Mouse (Mus musculus): ENCODE measurements at regions not wholly inside any gene's neighbourhood (a gene's known extent, or its start where the extent isn't known, plus 50 kb on each side); places are given as distances from the start of the nearest gene placed in this dataset.

GRCm38 (mm10) chr7:40202615-40203014 is 685.0 kb downstream of the Zfp619 start:
- TF ChIP-seq CTCF (IDR thresholded peaks at IDR 0.05; ENCODE audit: borderline replicate concordance, insufficient read depth, low read depth, low read length) (no peak), POLR2A (IDR thresholded peaks at IDR 0.05; ENCODE audit: borderline replicate concordance, insufficient read depth, low read length) (no peak)

Measured in cerebellum, adult 2 months (tissue).